Mouse (Mus musculus) limb, embryonic 11.5 days (tissue): ENCODE data around the gene Myef2. TPM values are rescaled to one million over a fixed set of nuclear protein-coding genes. Genes with fewer than 3 reads are reported as not detected.
"Not testable (repeated sequence)": the region's sequence is repeated elsewhere in the genome, so short reads cannot be mapped to it uniquely, and the experiment has no call there.

ENCODE experiments used
- ATAC-seq: fragments of 200-750 bp; cut with Nextera tagmentation; 2 replicates; pipeline ENCODE4 v1.8.0; 2017; ENCODE audit warnings: low read depth; ENCODE audit not compliant: insufficient number of reproducible peaks, low FRiP score, low TSS enrichment
- DNase-seq: peaks from one replicate; pipeline ENCODE4 v3.0.0-alpha.2; 2015; ENCODE audit warnings: low spot score
- H3K27ac ChIP-seq: fragments of 300-500 bp; sonication (generic); replicated peaks from 2 replicates; pipeline ENCODE4 v1.5.1; 2014; ENCODE audit warnings: low read depth, mild to moderate bottlenecking, low read length
- H3K27me3 ChIP-seq: fragments of 300-500 bp; sonication (generic); 2 replicates; pipeline ENCODE4 v1.6.1; 2014; ENCODE audit warnings: mild to moderate bottlenecking, low read length, mixed read lengths; ENCODE audit not compliant: control insufficient read depth, insufficient read depth
- H3K36me3 ChIP-seq: fragments of 300-500 bp; sonication (generic); 2 replicates; pipeline ENCODE4 v1.6.1; 2014; ENCODE audit warnings: mild to moderate bottlenecking, low read length, moderate library complexity, mixed read lengths; ENCODE audit not compliant: control insufficient read depth, insufficient read depth
- H3K4me1 ChIP-seq: fragments of 300-500 bp; sonication (generic); 2 replicates; pipeline ENCODE4 v1.6.1; 2014; ENCODE audit warnings: low read length, mixed read lengths; ENCODE audit not compliant: control insufficient read depth, insufficient read depth
- H3K4me2 ChIP-seq: fragments of 300-500 bp; sonication (generic); 2 replicates; pipeline ENCODE4 v1.6.1; 2014; ENCODE audit warnings: low read depth, mild to moderate bottlenecking, moderate library complexity; ENCODE audit not compliant: severe bottlenecking
- H3K4me3 ChIP-seq: fragments of 300-500 bp; sonication (generic); 2 replicates; pipeline ENCODE4 v1.5.1; 2014; ENCODE audit warnings: low read depth, low read length
- H3K9ac ChIP-seq: fragments of 300-500 bp; sonication (generic); 2 replicates; pipeline ENCODE4 v1.6.1; 2014; ENCODE audit warnings: mild to moderate bottlenecking, low read length
- H3K9me3 ChIP-seq: fragments of 300-500 bp; sonication (generic); 2 replicates; pipeline ENCODE4 v1.6.1; 2016; ENCODE audit warnings: low read length; ENCODE audit not compliant: control insufficient read depth
- WGBS: fragments of 180-500 bp; shearing (Covaris S2); extraction: QIAGEN DNeasy Blood & Tissue Kit; methylation state at CpG from one replicate; pipeline ENCODE4 v1.1.7; 2014; 5-methylcytosine and 5-hydroxymethylcytosine counted together
- polyA plus RNA-seq: library from polyadenylated mRNA; unstranded; fragments of >200 nt; fragmentation: Nextera tagmentation; extraction: Ambion mirVana; gene quantifications from 2 replicates; pipeline ENCODE4 v1.2.1, GENCODE M21; 2014

The Myef2 gene
- polyA plus RNA-seq, 1 experiment from 2014 or later = 136 TPM

DNA sequence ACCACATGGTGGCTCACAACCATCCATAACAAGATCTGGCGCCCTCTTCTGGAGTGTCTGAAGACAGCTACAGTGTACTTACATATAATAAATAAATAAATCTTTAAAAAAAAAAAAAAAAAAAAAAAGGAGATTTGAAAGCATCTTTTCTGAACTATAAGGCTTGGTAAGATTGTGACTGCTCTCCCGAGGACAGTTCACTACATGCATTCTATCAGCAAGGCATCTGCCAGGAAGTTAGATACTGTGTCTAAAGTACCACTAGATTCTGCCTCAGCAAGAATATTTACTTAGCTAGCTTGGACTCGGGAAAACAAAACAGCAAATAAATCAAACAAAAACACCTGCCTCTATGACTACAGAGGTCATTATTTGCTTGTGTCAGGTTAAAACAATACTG, 31.3 kb downstream of the Myef2 start:
- H3K27me3 ChIP-seq, H3K36me3 ChIP-seq, H3K9me3 ChIP-seq, H3K27ac ChIP-seq, ATAC-seq, H3K4me2 ChIP-seq, H3K9ac ChIP-seq, H3K4me3 ChIP-seq, H3K4me1 ChIP-seq, DNase-seq: not testable (repeated sequence)
- WGBS = 86% methylated on average over 3 of the region's 3 CpGs

DNA sequence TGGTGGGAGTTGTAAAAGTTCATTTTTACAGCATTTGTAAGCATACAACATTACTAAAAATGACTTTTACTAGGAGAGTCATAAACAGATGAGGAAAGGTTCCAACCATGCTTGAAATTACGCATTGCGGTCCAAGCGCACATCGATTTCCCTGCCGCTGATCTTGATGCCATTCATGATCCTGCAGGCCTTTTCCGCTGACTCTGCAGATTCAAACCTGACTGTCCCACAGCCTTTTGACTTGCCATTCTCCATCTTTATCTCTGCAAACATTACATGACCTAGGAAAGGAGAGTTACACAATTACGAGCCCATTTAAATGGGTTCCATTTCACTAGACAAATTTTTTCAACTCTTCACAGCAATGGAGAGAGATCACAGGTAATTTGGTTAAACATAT, 34.7 kb downstream of the Myef2 start:
- 95% methylated on average over 7 of the region's 7 CpGs for WGBS
- peaks cover 5% of the 10 kb centered on the region for H3K4me1 ChIP-seq
- peaks cover 4% of the 10 kb centered on the region for H3K36me3 ChIP-seq
- H3K27me3 ChIP-seq = no peaks in the 10 kb centered on the region
- no peaks in the 10 kb centered on the region for H3K9me3 ChIP-seq
- no peak overlapping the region for H3K9ac ChIP-seq
- DNase-seq (no peak), ATAC-seq (no peak)
- H3K4me2 ChIP-seq = no peak overlapping the region
- H3K27ac ChIP-seq = no peak overlapping the region
- H3K4me3 ChIP-seq = no peak overlapping the region

DNA sequence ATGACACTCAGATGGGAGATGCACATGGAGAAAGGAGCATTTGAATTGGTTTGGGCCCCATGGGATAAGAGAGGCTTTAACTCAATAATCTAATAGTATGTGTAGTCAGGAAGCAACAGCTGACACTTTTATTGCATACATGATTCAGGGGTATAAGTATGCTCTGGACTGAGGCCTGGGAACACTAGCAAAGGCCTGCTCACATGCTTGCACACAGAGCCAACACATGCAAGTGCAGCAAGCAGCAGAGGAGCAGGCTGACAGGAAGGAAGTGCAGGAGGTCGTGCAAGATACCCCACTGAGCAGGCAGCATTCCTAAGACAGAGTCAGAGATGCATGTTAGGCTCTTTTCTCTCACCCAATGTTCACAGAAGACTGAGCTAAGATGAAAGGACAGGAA, 39.6 kb downstream of the Myef2 start:
- H3K27ac ChIP-seq = no peak overlapping the region
- H3K9ac ChIP-seq = no peak overlapping the region
- no peak overlapping the region for H3K4me3 ChIP-seq
- peaks cover 4% of the 10 kb centered on the region; the same call in 1 of the 2 replicates for H3K36me3 ChIP-seq
- ATAC-seq = no peak
- peaks cover 5% of the 10 kb centered on the region for H3K4me1 ChIP-seq
- 33% methylated on average over 1 of the region's 1 CpGs for WGBS
- no peak overlapping the region for H3K4me2 ChIP-seq
- H3K9me3 ChIP-seq = no peaks in the 10 kb centered on the region
- H3K27me3 ChIP-seq = no peaks in the 10 kb centered on the region
- DNase-seq = no peak

DNA sequence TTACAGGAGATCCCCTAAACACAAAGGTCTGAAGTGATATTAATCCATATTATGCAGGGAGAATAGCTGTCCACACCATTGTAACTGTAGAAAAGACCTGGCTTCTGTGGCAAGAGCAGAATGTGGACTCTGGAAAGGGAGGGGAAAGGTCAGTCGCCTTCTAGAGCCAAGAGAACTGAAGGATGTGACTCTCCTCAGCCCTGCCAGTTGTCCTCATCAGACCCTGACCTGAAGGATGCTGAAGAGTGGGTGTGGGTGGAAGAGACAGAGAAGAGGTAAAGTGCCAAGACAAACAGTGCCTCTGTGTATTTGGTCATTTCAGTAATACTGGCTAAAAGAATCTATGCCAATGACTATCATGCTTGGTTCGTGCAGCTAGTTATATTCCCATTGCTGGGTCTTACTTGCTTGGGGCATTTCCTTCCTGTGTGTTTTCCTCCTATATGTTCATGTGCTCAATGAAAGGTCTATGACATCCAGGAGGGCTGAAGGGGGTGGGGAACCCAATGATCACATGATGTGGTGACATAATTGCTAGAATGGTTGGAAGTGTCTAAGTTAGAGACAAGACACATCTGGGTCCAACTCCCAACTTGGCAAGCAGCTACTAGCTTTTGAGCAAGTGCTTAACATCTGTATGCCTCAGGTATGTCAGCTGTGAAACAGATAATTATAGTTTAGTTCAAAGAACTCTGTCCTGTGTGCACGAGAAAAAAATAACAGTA, 50.2 kb downstream of the Myef2 start:
- Histone ChIP-seq H3K9ac (no peak overlapping the region), H3K4me1 (no peaks in the 10 kb centered on the region), H3K27me3 (no peaks in the 10 kb centered on the region), H3K36me3 (no peaks in the 10 kb centered on the region), H3K27ac (no peak overlapping the region), H3K9me3 (no peaks in the 10 kb centered on the region), H3K4me3 (no peak overlapping the region), H3K4me2 (no peak overlapping the region)
- ATAC-seq = no peak
- no peak for DNase-seq
- WGBS = 83% methylated on average over 3 of the region's 3 CpGs

DNA sequence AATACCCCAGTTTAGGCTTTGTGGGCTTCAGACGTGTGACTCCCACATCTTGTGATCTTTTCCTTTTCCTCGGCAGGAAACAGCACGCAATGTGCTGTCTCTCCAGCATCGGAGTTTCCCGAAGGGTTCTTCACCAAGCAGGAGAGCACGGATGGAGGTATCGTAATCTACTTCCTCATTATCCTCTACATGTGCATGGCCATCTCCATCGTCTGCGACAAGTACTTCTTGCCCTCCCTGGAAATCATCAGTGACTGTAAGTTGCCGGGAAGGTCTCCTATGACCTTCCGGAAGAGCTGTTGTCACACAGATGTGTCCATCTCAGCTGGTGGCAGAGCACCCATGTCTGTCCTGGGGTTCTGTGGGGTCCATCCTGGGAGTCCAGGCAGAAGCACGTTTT, 54.8 kb downstream of the Myef2 start:
- 88% methylated on average over 12 of the region's 12 CpGs for WGBS
- no peak for ATAC-seq
- Histone ChIP-seq H3K9ac (no peak overlapping the region), H3K9me3 (no peaks in the 10 kb centered on the region), H3K4me1 (no peaks in the 10 kb centered on the region), H3K27me3 (no peaks in the 10 kb centered on the region), H3K27ac (no peak overlapping the region), H3K36me3 (no peaks in the 10 kb centered on the region), H3K4me3 (no peak overlapping the region), H3K4me2 (no peak overlapping the region)
- no peak for DNase-seq

DNA sequence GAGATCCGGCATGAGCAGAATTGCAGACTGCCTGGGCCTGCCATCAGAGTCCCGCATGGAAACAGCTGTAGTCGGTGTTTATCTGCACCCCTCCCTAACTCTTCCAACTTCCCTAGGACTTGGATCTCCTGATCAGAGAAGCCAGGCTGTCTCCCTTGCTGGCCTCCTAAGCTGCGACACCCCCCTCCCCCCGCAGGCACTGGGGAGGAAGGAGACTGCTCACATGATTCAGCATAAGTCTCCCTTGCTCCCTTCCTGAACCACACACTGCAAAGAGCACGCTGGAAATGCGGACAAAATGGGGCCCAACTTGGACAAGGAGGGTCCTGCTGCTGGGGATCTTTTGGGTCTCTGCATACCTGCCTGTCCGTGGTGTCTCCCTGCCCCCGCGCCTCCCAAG, 55.6 kb downstream of the Myef2 start, which contains the start of gene Slc24a5:
TSS of gene Slc24a5 (plus strand) at position 231 of the 400 bp plus-strand sequence.
- no peaks in the 10 kb centered on the region for H3K27me3 ChIP-seq
- H3K4me3 ChIP-seq = no peak within 1 kb of the TSS
- no peak within 1 kb of the TSS for H3K9ac ChIP-seq
- ATAC-seq = no peak
- 65% methylated on average over 10 of the region's 10 CpGs for WGBS
- H3K4me2 ChIP-seq = no peak within 1 kb of the TSS
- no peaks in the 10 kb centered on the region for H3K4me1 ChIP-seq
- no peak within 1 kb of the TSS for H3K27ac ChIP-seq
- no peaks in the 10 kb centered on the region for H3K36me3 ChIP-seq
- DNase-seq = no peak
- H3K9me3 ChIP-seq = no peaks in the 10 kb centered on the region

DNA sequence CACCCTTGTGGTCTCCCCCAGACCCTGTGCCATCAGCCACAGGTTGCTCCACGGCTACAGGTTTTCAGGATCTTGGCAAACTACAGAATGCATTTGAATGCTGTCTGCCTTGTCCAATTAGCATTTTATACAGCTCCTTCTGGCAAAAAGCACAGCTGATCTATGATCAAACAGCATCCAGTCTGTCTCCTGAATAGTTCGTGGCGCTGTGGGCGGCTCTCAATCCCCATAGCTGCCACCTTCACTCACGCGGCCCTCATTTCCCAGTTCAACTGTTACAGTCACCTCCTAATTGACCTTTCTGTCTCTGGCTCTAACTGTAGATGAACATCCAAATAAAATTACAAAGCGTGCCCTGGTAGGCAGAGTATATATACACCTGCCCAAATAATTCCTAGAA, 56.1 kb downstream of the Myef2 start:
- H3K27me3 ChIP-seq = no peaks in the 10 kb centered on the region
- 92% methylated on average over 7 of the region's 7 CpGs for WGBS
- no peak overlapping the region for H3K4me3 ChIP-seq
- H3K36me3 ChIP-seq = no peaks in the 10 kb centered on the region
- no peak overlapping the region for H3K4me2 ChIP-seq
- no peaks in the 10 kb centered on the region for H3K9me3 ChIP-seq
- ATAC-seq (no peak), DNase-seq (no peak)
- H3K27ac ChIP-seq = no peak overlapping the region
- H3K4me1 ChIP-seq = no peaks in the 10 kb centered on the region
- H3K9ac ChIP-seq = no peak overlapping the region

DNA sequence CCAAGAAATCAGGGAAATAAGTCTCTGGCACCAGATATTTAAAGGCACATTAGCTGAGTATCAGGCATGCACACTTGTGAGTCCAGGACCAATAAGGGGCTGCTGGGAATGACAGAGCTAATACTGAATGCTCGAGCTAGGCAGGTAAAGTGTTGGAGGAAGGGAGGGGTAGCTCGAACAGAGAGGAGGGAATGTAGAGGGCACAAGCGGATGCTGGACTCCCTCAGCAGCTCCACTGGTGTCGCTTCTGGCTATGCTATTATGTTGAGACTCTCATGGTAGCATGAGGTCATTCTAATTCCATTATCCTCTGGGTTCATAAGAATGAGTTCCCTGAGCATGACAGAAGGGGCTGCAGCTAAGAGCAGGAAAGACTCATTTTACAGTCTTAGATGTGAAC, 60.5 kb downstream of the Myef2 start:
- ATAC-seq (no peak), DNase-seq (no peak)
- WGBS = 72% methylated on average over 4 of the region's 4 CpGs

DNA sequence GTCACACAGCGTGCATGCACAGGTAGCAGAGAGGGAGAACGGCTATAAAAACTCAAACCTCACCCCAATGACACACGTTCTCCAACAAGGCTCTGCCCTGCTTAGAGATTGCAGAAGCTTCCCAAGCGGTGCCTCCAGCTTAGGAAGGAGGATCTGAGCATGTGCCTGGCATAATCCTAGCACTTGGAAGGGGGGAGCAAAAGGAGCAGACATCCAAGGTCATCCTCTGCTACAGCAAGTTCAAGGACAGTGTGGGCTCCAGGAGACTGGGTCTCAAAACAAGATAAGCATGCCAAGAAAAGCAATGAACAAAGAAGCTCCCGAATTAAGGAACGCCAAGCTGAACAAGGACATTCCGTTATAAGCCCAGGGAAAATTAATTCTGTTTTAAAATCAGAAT, 62.0 kb downstream of the Myef2 start:
- WGBS = 91% methylated on average over 7 of the region's 7 CpGs
- ATAC-seq (no peak), DNase-seq (no peak)
- Histone ChIP-seq H3K9me3 (no peaks in the 10 kb centered on the region), H3K36me3 (no peaks in the 10 kb centered on the region), H3K27ac (no peak overlapping the region), H3K27me3 (no peaks in the 10 kb centered on the region), H3K4me2 (no peak overlapping the region), H3K4me3 (no peak overlapping the region), H3K9ac (no peak overlapping the region), H3K4me1 (no peaks in the 10 kb centered on the region)

More for the DNA sequence above, 60.5 kb downstream of the Myef2 start:
- no peak overlapping the region for H3K9ac ChIP-seq
- no peaks in the 10 kb centered on the region for H3K27me3 ChIP-seq
- no peaks in the 10 kb centered on the region for H3K4me1 ChIP-seq
- H3K27ac ChIP-seq = no peak overlapping the region
- no peaks in the 10 kb centered on the region for H3K9me3 ChIP-seq
- H3K36me3 ChIP-seq = no peaks in the 10 kb centered on the region
- no peak overlapping the region for H3K4me3 ChIP-seq
- H3K4me2 ChIP-seq = no peak overlapping the region
